Mouse (Mus musculus): ENCODE results near the gene Prdm11. TPM values are rescaled to one million over a fixed set of nuclear protein-coding genes. Genes with fewer than 3 reads are reported as not detected.

Prdm11 gene
- total RNA-seq, 2 experiments from 2014 or later: 0.85 to 2.1 TPM

- no peak for ATAC-seq (ENCODE audit: poor library complexity, severe bottlenecking)
These were observed 74.9 kb downstream of the Prdm11 start for GRCm38 (mm10) chr2:92971069-92971468.

GRCm38 (mm10) chr2:92967839-92968166 lies 78.2 kb downstream of the Prdm11 start:
- no peak for ATAC-seq (ENCODE audit: poor library complexity, severe bottlenecking)

- no peak for ATAC-seq (ENCODE audit: poor library complexity, severe bottlenecking)
These were observed 78.7 kb downstream of the Prdm11 start for GRCm38 (mm10) chr2:92967032-92967838.

GRCm38 (mm10) chr2:92966257-92966656 lies 79.7 kb downstream of the Prdm11 start:
- no peak for ATAC-seq (ENCODE audit: poor library complexity, severe bottlenecking)

- ATAC-seq (ENCODE audit: poor library complexity, severe bottlenecking): no peak
These were observed 81.6 kb downstream of the Prdm11 start for GRCm38 (mm10) chr2:92964345-92964744.

GRCm38 (mm10) chr2:92958640-92959039 lies 87.3 kb downstream of the Prdm11 start:
- no peak for ATAC-seq (ENCODE audit: poor library complexity, severe bottlenecking)

- ATAC-seq (ENCODE audit: poor library complexity, severe bottlenecking): no peak
These were observed 89.0 kb downstream of the Prdm11 start for GRCm38 (mm10) chr2:92956943-92957342.

GRCm38 (mm10) chr2:92954404-92955114 lies 91.4 kb downstream of the Prdm11 start:
- no peak for ATAC-seq (ENCODE audit: poor library complexity, severe bottlenecking)

- no peak for ATAC-seq (ENCODE audit: poor library complexity, severe bottlenecking)
These were observed 92.5 kb downstream of the Prdm11 start for GRCm38 (mm10) chr2:92953450-92953849.

GRCm38 (mm10) chr2:92949518-92949917 lies 96.4 kb downstream of the Prdm11 start:
- ATAC-seq (ENCODE audit: poor library complexity, severe bottlenecking): no peak

- no peak for ATAC-seq (ENCODE audit: poor library complexity, severe bottlenecking)
These were observed 97.2 kb downstream of the Prdm11 start for GRCm38 (mm10) chr2:92948699-92949300.

GRCm38 (mm10) chr2:92947981-92948698 lies 97.8 kb downstream of the Prdm11 start:
- ATAC-seq (ENCODE audit: poor library complexity, severe bottlenecking): no peak

- ATAC-seq (ENCODE audit: poor library complexity, severe bottlenecking): no peak
These were observed 100.0 kb downstream of the Prdm11 start for GRCm38 (mm10) chr2:92945824-92946598.

- ATAC-seq (ENCODE audit: poor library complexity, severe bottlenecking): no peak
These were observed 100.7 kb downstream of the Prdm11 start for GRCm38 (mm10) chr2:92945125-92945746.

GRCm38 (mm10) chr2:92944356-92944755 lies 101.6 kb downstream of the Prdm11 start:
- ATAC-seq (ENCODE audit: poor library complexity, severe bottlenecking): no peak

GRCm38 (mm10) chr2:92943406-92943805 lies 102.6 kb downstream of the Prdm11 start:
- ATAC-seq (ENCODE audit: poor library complexity, severe bottlenecking): no peak

- no peak for ATAC-seq (ENCODE audit: poor library complexity, severe bottlenecking)
These were observed 104.5 kb downstream of the Prdm11 start for GRCm38 (mm10) chr2:92941463-92941862.

- no peak for ATAC-seq (ENCODE audit: poor library complexity, severe bottlenecking)
These were observed 105.0 kb downstream of the Prdm11 start for GRCm38 (mm10) chr2:92940963-92941362.

GRCm38 (mm10) chr2:92938827-92939226 lies 107.1 kb downstream of the Prdm11 start:
- ATAC-seq (ENCODE audit: poor library complexity, severe bottlenecking): no peak

GRCm38 (mm10) chr2:92938063-92938462 lies 107.9 kb downstream of the Prdm11 start:
- ATAC-seq (ENCODE audit: poor library complexity, severe bottlenecking): no peak
